Mouse (Mus musculus) midbrain, postnatal 0 days (tissue): ENCODE measurements at regions not wholly inside any gene's neighbourhood (a gene's known extent, or its start where the extent isn't known, plus 50 kb on each side); places are given as distances from the start of the nearest gene placed in this dataset.

Experiments
- ATAC-seq: fragments of 200-750 bp; cut with Nextera tagmentation; 2 replicates; pipeline ENCODE4 v1.8.0; 2017; ENCODE audit warnings: moderate number of reproducible peaks, mild to moderate bottlenecking, moderate TSS enrichment, moderate library complexity; ENCODE audit not compliant: low FRiP score
- DNase-seq: peaks from one replicate; pipeline ENCODE4 v3.0.0-alpha.2; 2015; ENCODE audit warnings: low spot score
- H3K27ac ChIP-seq: fragments of 300-500 bp; sonication (generic); 2 replicates; pipeline ENCODE4 v1.5.1; 2014; ENCODE audit warnings: low read depth, mild to moderate bottlenecking, low read length, mixed read lengths
- H3K27me3 ChIP-seq: fragments of 300-500 bp; sonication (generic); 2 replicates; pipeline ENCODE4 v1.6.1; 2014; ENCODE audit warnings: low read length, control low read depth, mixed read lengths; ENCODE audit not compliant: insufficient read depth
- H3K36me3 ChIP-seq: fragments of 300-500 bp; sonication (generic); 2 replicates; pipeline ENCODE4 v1.6.1; 2014; ENCODE audit warnings: low read length, control low read depth, mixed read lengths; ENCODE audit not compliant: insufficient read depth
- H3K4me1 ChIP-seq: fragments of 300-500 bp; sonication (generic); 2 replicates; pipeline ENCODE4 v1.6.1; 2014; ENCODE audit warnings: mild to moderate bottlenecking, control low read depth, antibody characterized with exemption, low read length, mixed read lengths; ENCODE audit not compliant: insufficient read depth
- H3K4me2 ChIP-seq: fragments of 300-500 bp; sonication (generic); 2 replicates; pipeline ENCODE4 v1.6.1; 2014; ENCODE audit warnings: low read depth, mild to moderate bottlenecking, low read length, mixed read lengths; ENCODE audit not compliant: poor library complexity, severe bottlenecking
- H3K4me3 ChIP-seq: fragments of 300-500 bp; sonication (generic); 2 replicates; pipeline ENCODE4 v1.5.1; 2014; ENCODE audit warnings: low read depth, mild to moderate bottlenecking, low read length, moderate library complexity
- H3K9ac ChIP-seq: fragments of 300-500 bp; sonication (generic); replicated peaks from 2 replicates; pipeline ENCODE4 v1.6.1; 2014; ENCODE audit warnings: mild to moderate bottlenecking, low read length, moderate library complexity, mixed read lengths; ENCODE audit not compliant: poor library complexity, severe bottlenecking
- H3K9me3 ChIP-seq: fragments of 300-500 bp; sonication (generic); 2 replicates; pipeline ENCODE4 v1.6.1; 2016; ENCODE audit warnings: low read length, control low read depth
- CTCF ChIP-seq: IDR thresholded peaks from 2 replicates; pipeline ENCODE4 v1.5.1; 2016; ENCODE audit warnings: antibody characterized with exemption, mild to moderate bottlenecking
- WGBS: fragments of 180-500 bp; shearing (Covaris S2); extraction: QIAGEN DNeasy Blood & Tissue Kit; methylation state at CpG from one replicate; pipeline ENCODE4 v1.1.7; 2014; 5-methylcytosine and 5-hydroxymethylcytosine counted together

GRCm38 (mm10) chr12:71370091-71370490, 60.4 kb downstream of the Dact1 start:
- ATAC-seq (no peak), DNase-seq (no peak)
- no peak for TF ChIP-seq CTCF
- H3K27ac ChIP-seq = no peak overlapping the region
- H3K4me2 ChIP-seq = no peak overlapping the region
- no peak overlapping the region for H3K4me3 ChIP-seq
- H3K27me3 ChIP-seq = no peaks in the 10 kb centered on the region
- H3K9me3 ChIP-seq = no peaks in the 10 kb centered on the region
- no peaks in the 10 kb centered on the region for H3K4me1 ChIP-seq
- 69% methylated on average over 5 of the region's 5 CpGs for WGBS
- H3K9ac ChIP-seq = no peak overlapping the region
- no peaks in the 10 kb centered on the region for H3K36me3 ChIP-seq

GRCm38 (mm10) chr12:71371948-71372347, 62.3 kb downstream of the Dact1 start:
- H3K27me3 ChIP-seq = no peaks in the 10 kb centered on the region
- DNase-seq (no peak), ATAC-seq (no peak)
- no peaks in the 10 kb centered on the region for H3K36me3 ChIP-seq
- H3K4me2 ChIP-seq = no peak overlapping the region
- no peak overlapping the region for H3K27ac ChIP-seq
- H3K9ac ChIP-seq = no peak overlapping the region
- WGBS = 70% methylated on average over 5 of the region's 5 CpGs
- no peak for TF ChIP-seq CTCF
- no peak overlapping the region for H3K4me3 ChIP-seq
- no peaks in the 10 kb centered on the region for H3K4me1 ChIP-seq
- H3K9me3 ChIP-seq = no peaks in the 10 kb centered on the region

GRCm38 (mm10) chr12:71373633-71374032, 63.9 kb downstream of the Dact1 start:
- DNase-seq (no peak), ATAC-seq (no peak)
- Histone ChIP-seq H3K4me2 (no peak overlapping the region), H3K9ac (no peak overlapping the region), H3K27ac (no peak overlapping the region), H3K4me1 (no peaks in the 10 kb centered on the region), H3K27me3 (no peaks in the 10 kb centered on the region), H3K36me3 (no peaks in the 10 kb centered on the region), H3K9me3 (no peaks in the 10 kb centered on the region), H3K4me3 (no peak overlapping the region)
- WGBS = 76% methylated on average over 2 of the region's 2 CpGs
- TF ChIP-seq CTCF = no peak

GRCm38 (mm10) chr12:71376446-71376845, 66.8 kb downstream of the Dact1 start:
- ATAC-seq (no peak), DNase-seq (peak; percentile 44)
- H3K27me3 ChIP-seq = no peaks in the 10 kb centered on the region
- no peak overlapping the region; the same call in 1 of the 2 replicates for H3K9ac ChIP-seq
- peak overlapping the region; percentile 1; the same call in 1 of the 2 replicates for H3K4me2 ChIP-seq
- no peak overlapping the region for H3K4me3 ChIP-seq
- H3K9me3 ChIP-seq = no peaks in the 10 kb centered on the region
- H3K4me1 ChIP-seq = no peaks in the 10 kb centered on the region
- H3K27ac ChIP-seq = 0 out of 2 replicates have a peak overlapping the region, but pooled peaks have one; percentile 19
- no peak for TF ChIP-seq CTCF
- no peaks in the 10 kb centered on the region for H3K36me3 ChIP-seq
- WGBS = 28% methylated on average over 8 of the region's 8 CpGs

GRCm38 (mm10) chr12:71376966-71377365, 67.3 kb downstream of the Dact1 start:
- 53% methylated on average over 9 of the region's 9 CpGs for WGBS
- Histone ChIP-seq H3K27me3 (no peaks in the 10 kb centered on the region), H3K36me3 (no peaks in the 10 kb centered on the region), H3K4me1 (no peaks in the 10 kb centered on the region), H3K4me3 (no peak overlapping the region), H3K27ac (0 out of 2 replicates have a peak overlapping the region, but pooled peaks have one; percentile 3), H3K9ac (no peak overlapping the region), H3K4me2 (no peak overlapping the region), H3K9me3 (no peaks in the 10 kb centered on the region)
- no peak for ATAC-seq
- no peak for DNase-seq
- no peak for TF ChIP-seq CTCF

GRCm38 (mm10) chr12:71379626-71380423, 70.1 kb downstream of the Dact1 start:
- H3K27me3 ChIP-seq = no peaks in the 10 kb centered on the region
- H3K4me1 ChIP-seq = no peaks in the 10 kb centered on the region
- H3K9me3 ChIP-seq = no peaks in the 10 kb centered on the region
- no peaks in the 10 kb centered on the region for H3K36me3 ChIP-seq
- 88% methylated on average over 8 of the region's 8 CpGs for WGBS
- TF ChIP-seq CTCF = no peak
- H3K27ac ChIP-seq = no peak overlapping the region
- no peak overlapping the region for H3K9ac ChIP-seq
- no peak overlapping the region for H3K4me3 ChIP-seq
- H3K4me2 ChIP-seq = no peak overlapping the region
- DNase-seq (no peak), ATAC-seq (no peak)
